Comparison of ENCODE assay signal across 25 mouse cellular contexts in the genomic region with DNA sequence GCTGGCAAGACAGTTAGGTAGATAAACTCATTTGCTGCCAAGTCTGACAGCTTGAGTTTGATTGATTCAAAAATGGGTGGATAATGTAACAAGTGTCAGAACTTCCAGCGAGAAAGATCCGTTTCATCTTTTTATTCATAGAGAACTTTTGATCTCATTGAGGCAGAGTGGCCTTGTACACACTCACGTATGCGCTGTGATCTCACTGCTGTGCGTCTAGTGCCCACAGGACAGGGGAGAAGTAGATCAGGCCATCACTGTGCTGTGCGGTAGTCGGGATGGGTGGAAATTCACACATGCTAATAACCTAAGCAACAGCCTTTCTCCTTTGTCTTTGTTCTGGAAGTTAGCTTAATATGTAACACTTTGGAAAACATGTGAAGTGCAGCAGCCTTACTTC.
DNase-seq lines count a peak whose midpoint lies in the region; ATAC-seq and TF ChIP-seq lines count a peak whose summit lies in the region.
"Had no signal": no experiment of that assay in that cellular context is flagged by ENCODE, and none has a peak within 500 bp of the region (broad histone marks: within the 10 kb centered on the region; RNA-seq: fewer than 3 reads in every experiment).

No protein-coding gene starts in this region.

- no peak overlapping the region for H3K4me2 ChIP-seq in forebrain, embryonic 13.5 days
- H3K4me2 ChIP-seq in forebrain, embryonic 11.5 days (ENCODE audit: low read depth, low read length, severe bottlenecking), result no peak overlapping the region
- no peak overlapping the region for H3K4me2 ChIP-seq in forebrain, embryonic 15.5 days (replicated peaks)
- H3K4me2 ChIP-seq in limb, embryonic 15.5 days, result no peak overlapping the region
- H3K4me2 ChIP-seq: hindbrain, embryonic 14.5 days; lung, embryonic 14.5 days; neural tube, embryonic 12.5 days had no signal

- no peak overlapping the region for H3K4me3 ChIP-seq in forebrain, embryonic 13.5 days
- H3K4me3 ChIP-seq in forebrain, embryonic 11.5 days (ENCODE audit: low read depth, low read length), result no peak overlapping the region
- H3K4me3 ChIP-seq in embryonic facial prominence, embryonic 10.5 days, result no peak overlapping the region
- H3K4me3 ChIP-seq in forebrain, embryonic 15.5 days, result no peak overlapping the region
- no peak overlapping the region for H3K4me3 ChIP-seq in limb, embryonic 15.5 days
- no peak overlapping the region for H3K4me3 ChIP-seq in layer of hippocampus, adult 2 months
- H3K4me3 ChIP-seq: neural tube, embryonic 12.5 days had no signal

- no peak for DNase-seq in forebrain, embryonic 11.5 days (ENCODE audit: low spot score)
- DNase-seq in embryonic facial prominence, embryonic 10.5 days (ENCODE audit: low spot score), result no peak
- no peak for DNase-seq in layer of hippocampus, adult 2 months (ENCODE audit: low spot score in 2 of 2)
- DNase-seq in thymus, postnatal 4 days, result no peak
- DNase-seq: adrenal gland, postnatal 36 days; cerebellum, adult 18-20 months; cerebellum, postnatal 14 days; gastrocnemius, postnatal 14 days; heart, adult 11 months; kidney, adult 2 months; layer of hippocampus, postnatal 36 days; lung, embryonic 14.5 days; midbrain, embryonic 14.5 days; right cerebral cortex, postnatal 25 days; spleen, adult 18-20 months; thymus, postnatal 14 days had no signal

- H3K9ac ChIP-seq in forebrain, embryonic 13.5 days, result no peak overlapping the region
- H3K9ac ChIP-seq in forebrain, embryonic 11.5 days (ENCODE audit: low read length), result no peak overlapping the region
- no peak overlapping the region for H3K9ac ChIP-seq in forebrain, embryonic 15.5 days (replicated peaks)
- H3K9ac ChIP-seq in limb, embryonic 15.5 days, result no peak overlapping the region
- H3K9ac ChIP-seq: hindbrain, embryonic 14.5 days; liver, embryonic 14.5 days; lung, embryonic 14.5 days; neural tube, embryonic 12.5 days had no signal

- WGBS in forebrain, embryonic 13.5 days, result 75% methylated on average over 7 of the region's 7 CpGs
- WGBS in forebrain, embryonic 11.5 days, result 82% methylated on average over 7 of the region's 7 CpGs
- WGBS in embryonic facial prominence, embryonic 10.5 days, result 72% methylated on average over 7 of the region's 7 CpGs
- 55% methylated on average over 7 of the region's 7 CpGs for WGBS in forebrain, embryonic 15.5 days
- WGBS in limb, embryonic 15.5 days, result 60% methylated on average over 7 of the region's 7 CpGs

- TF ChIP-seq CTCF in layer of hippocampus, adult 2 months (conservative IDR thresholded peaks at IDR 0.05), result no peak

- no peak overlapping the region for H3K27ac ChIP-seq in forebrain, embryonic 13.5 days
- no peak overlapping the region for H3K27ac ChIP-seq in forebrain, embryonic 11.5 days (ENCODE audit: low read depth, low read length)
- peak overlapping the region; percentile 77 for H3K27ac ChIP-seq in embryonic facial prominence, embryonic 10.5 days (replicated peaks)
- no peak overlapping the region for H3K27ac ChIP-seq in forebrain, embryonic 15.5 days (replicated peaks)
- 0 out of 2 replicates have a peak overlapping the region, but pooled peaks have one; percentile 22 for H3K27ac ChIP-seq in limb, embryonic 15.5 days
- H3K27ac ChIP-seq in layer of hippocampus, adult 2 months, result no peak overlapping the region; the same call in 1 of the 2 replicates
- H3K27ac ChIP-seq: hindbrain, embryonic 14.5 days; kidney, postnatal 0 days; liver, embryonic 14.5 days; neural tube, embryonic 12.5 days had no signal

- no peaks in the 10 kb centered on the region for H3K27me3 ChIP-seq in forebrain, embryonic 13.5 days
- H3K27me3 ChIP-seq in forebrain, embryonic 11.5 days (ENCODE audit: control insufficient read depth, insufficient read depth, low read length), result no peaks in the 10 kb centered on the region
- H3K27me3 ChIP-seq in embryonic facial prominence, embryonic 10.5 days (replicated peaks; ENCODE audit: low read depth, poor library complexity, severe bottlenecking), result no peaks in the 10 kb centered on the region
- no peaks in the 10 kb centered on the region for H3K27me3 ChIP-seq in forebrain, embryonic 15.5 days
- H3K27me3 ChIP-seq in limb, embryonic 15.5 days, result no peaks in the 10 kb centered on the region
- H3K27me3 ChIP-seq: megakaryocyte, embryonic 14.5 days; neural tube, embryonic 12.5 days had no signal

- ATAC-seq in forebrain, embryonic 13.5 days, result 0 out of 2 replicates have a peak, but pooled peaks have one; percentile 59
- no peak for ATAC-seq in forebrain, embryonic 11.5 days (replicated peaks; ENCODE audit: low FRiP score)
- ATAC-seq in forebrain, embryonic 15.5 days (replicated peaks), result peak; percentile 73; the same call in 1 of the 2 replicates
- no peak for ATAC-seq in limb, embryonic 15.5 days (ENCODE audit: insufficient number of reproducible peaks, low FRiP score, low TSS enrichment, low read depth)
- ATAC-seq: CD4-positive, CD25-positive, alpha-beta regulatory T cell, adult 4 months had no signal

- H3K36me3 ChIP-seq in forebrain, embryonic 13.5 days (ENCODE audit: poor library complexity, severe bottlenecking), result no peaks in the 10 kb centered on the region
- H3K36me3 ChIP-seq in forebrain, embryonic 11.5 days (ENCODE audit: control insufficient read depth, insufficient read depth, low read length), result no peaks in the 10 kb centered on the region
- H3K36me3 ChIP-seq in embryonic facial prominence, embryonic 10.5 days (replicated peaks), result peaks cover 9% of the 10 kb centered on the region
- no peaks in the 10 kb centered on the region for H3K36me3 ChIP-seq in forebrain, embryonic 15.5 days
- H3K36me3 ChIP-seq in limb, embryonic 15.5 days, result no peaks in the 10 kb centered on the region
- H3K36me3 ChIP-seq: neural tube, embryonic 12.5 days had no signal

- H3K9me3 ChIP-seq in forebrain, embryonic 13.5 days (replicated peaks), result no peaks in the 10 kb centered on the region
- no peaks in the 10 kb centered on the region for H3K9me3 ChIP-seq in forebrain, embryonic 11.5 days (ENCODE audit: control insufficient read depth, low read length)
- H3K9me3 ChIP-seq in embryonic facial prominence, embryonic 10.5 days, result 0 out of 2 replicates have a peak, but pooled peaks cover 6% of the 10 kb centered on the region
- no peaks in the 10 kb centered on the region for H3K9me3 ChIP-seq in forebrain, embryonic 15.5 days
- H3K9me3 ChIP-seq in limb, embryonic 15.5 days, result no peaks in the 10 kb centered on the region
- H3K9me3 ChIP-seq: neural tube, embryonic 12.5 days had no signal

- peaks cover 19% of the 10 kb centered on the region for H3K4me1 ChIP-seq in forebrain, embryonic 13.5 days
- H3K4me1 ChIP-seq in forebrain, embryonic 11.5 days (replicated peaks; ENCODE audit: control insufficient read depth, insufficient read depth, low read length), result no peaks in the 10 kb centered on the region; the same call in 1 of the 2 replicates
- peaks cover 17% of the 10 kb centered on the region for H3K4me1 ChIP-seq in embryonic facial prominence, embryonic 10.5 days
- peaks cover 20% of the 10 kb centered on the region for H3K4me1 ChIP-seq in forebrain, embryonic 15.5 days
- H3K4me1 ChIP-seq in limb, embryonic 15.5 days, result peaks cover 17% of the 10 kb centered on the region; the same call in 1 of the 2 replicates

Comparison
In these comparisons a context has a peak if more than half of its experiments do, and no peak if none do; other contexts are left out.
1. ATAC-seq: peak in forebrain, embryonic 13.5 days (single experiment) and forebrain, embryonic 15.5 days (single experiment); none in forebrain, embryonic 11.5 days (single experiment) and limb, embryonic 15.5 days (single experiment).
2. H3K27ac ChIP-seq: peak in embryonic facial prominence, embryonic 10.5 days (single experiment) and limb, embryonic 15.5 days (single experiment); none in forebrain, embryonic 13.5 days (single experiment), forebrain, embryonic 11.5 days (single experiment), forebrain, embryonic 15.5 days (single experiment) and layer of hippocampus, adult 2 months (single experiment).